Mouse (Mus musculus): Measurements from ENCODE around the gene Fez2. TPM values are rescaled to one million over a fixed set of nuclear protein-coding genes. Genes with fewer than 3 reads are reported as not detected.

The Fez2 gene
- polyA plus RNA-seq, 3 experiments from 2014 or later: 8.6 to 11.1 (median 10.4) TPM

Other genes starting within 250 kb of the Fez2 start
- 1 to 10 TPM; 4.9 to 8.3 (median 7.9) TPM for gene Crim1, start 217.9 kb downstream of the Fez2 start, polyA plus RNA-seq (2017; shearing (Covaris generic))
- gene Vit, start 89.9 kb upstream of the Fez2 start, polyA plus RNA-seq (2017; shearing (Covaris generic)): under 1 TPM in 1 of 3 experiments, not detected in 2; 0.19 TPM

Measured in inflammation-experienced regulatory T-cells, adult 6 months (primary cell).